Mouse (Mus musculus): ENCODE data around the gene Mmp2.

GRCm38 (mm10) chr8:92834786-92835500 lies 7.9 kb downstream of the Mmp2 start:
- TF ChIP-seq EP300 (IDR thresholded peaks at IDR 0.05) (no peak), CTCF (IDR thresholded peaks at IDR 0.05) (no peak)
